Mouse (Mus musculus) neural tube, embryonic 12.5 days (tissue): ENCODE data around the gene Tcte2. TPM values are rescaled to one million over a fixed set of nuclear protein-coding genes. Genes with fewer than 3 reads are reported as not detected.
A peak's percentile ranks its signal among the peaks of the same experiment; 100 is the strongest.

Experiments
- ATAC-seq: fragments of 200-750 bp; cut with Nextera tagmentation; 2 replicates; pipeline ENCODE4 v1.8.0; 2017; ENCODE audit warnings: low read depth, mild to moderate bottlenecking, moderate TSS enrichment, moderate library complexity; ENCODE audit not compliant: low FRiP score
- H3K27ac ChIP-seq: fragments of 300-500 bp; sonication (generic); 2 replicates; pipeline ENCODE4 v1.5.1; 2016
- H3K27me3 ChIP-seq: fragments of 300-500 bp; sonication (generic); replicated peaks from 2 replicates; pipeline ENCODE4 v1.6.1; 2016; ENCODE audit warnings: mild to moderate bottlenecking
- H3K36me3 ChIP-seq: fragments of 300-500 bp; sonication (generic); 2 replicates; pipeline ENCODE4 v1.6.1; 2016; ENCODE audit warnings: mild to moderate bottlenecking
- H3K4me1 ChIP-seq: fragments of 300-500 bp; sonication (generic); 2 replicates; pipeline ENCODE4 v1.6.1; 2016
- H3K4me2 ChIP-seq: fragments of 300-500 bp; sonication (generic); replicated peaks from 2 replicates; pipeline ENCODE4 v1.6.1; 2016; ENCODE audit warnings: mild to moderate bottlenecking
- H3K4me3 ChIP-seq: fragments of 300-500 bp; sonication (generic); 2 replicates; pipeline ENCODE4 v1.5.1; 2016
- H3K9ac ChIP-seq: fragments of 300-500 bp; sonication (generic); 2 replicates; pipeline ENCODE4 v1.6.1; 2016; ENCODE audit warnings: mild to moderate bottlenecking
- H3K9me3 ChIP-seq: fragments of 300-500 bp; sonication (generic); 2 replicates; pipeline ENCODE4 v1.6.1; 2016; ENCODE audit warnings: mild to moderate bottlenecking
- WGBS: fragments of 180-500 bp; shearing (Covaris S2); methylation state at CpG from one replicate; pipeline ENCODE4 v1.1.7; 2016; 5-methylcytosine and 5-hydroxymethylcytosine counted together
- polyA plus RNA-seq: library from polyadenylated mRNA; unstranded; fragments of >200 nt; fragmentation: Nextera tagmentation; extraction: Ambion mirVana; gene quantifications from 2 replicates; pipeline ENCODE4 v1.2.1, GENCODE M21; 2016

Gene Tcte2
- polyA plus RNA-seq, 1 experiment from 2014 or later: 12.7 TPM

DNA sequence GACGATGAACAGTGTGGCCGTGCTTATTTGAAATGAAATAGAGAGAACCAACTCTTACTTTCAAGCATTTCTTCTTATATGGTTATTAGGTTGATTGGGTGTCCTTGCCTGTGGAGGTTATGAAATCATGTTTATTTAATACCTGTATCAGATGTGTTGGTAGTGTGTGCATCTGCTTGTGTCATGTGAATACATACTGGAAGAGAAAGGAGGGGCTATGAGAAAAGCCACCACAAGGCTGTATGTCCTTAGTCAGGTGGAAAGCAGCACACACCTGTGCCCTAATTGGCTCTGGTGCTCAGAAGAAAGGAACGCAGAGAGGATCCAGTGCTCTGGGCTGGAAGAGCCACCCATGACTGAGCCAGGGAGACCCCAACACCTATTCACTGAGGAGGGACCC, 49.1 kb downstream of the Tcte2 start:
- whole genome bisulfite sequencing: 96% methylated on average over 3 of the region's 3 CpGs
- H3K4me1 ChIP-seq: no peaks in the 10 kb centered on the region
- no peaks in the 10 kb centered on the region for H3K9me3 ChIP-seq
- H3K27ac ChIP-seq: no peak overlapping the region
- H3K36me3 ChIP-seq: no peaks in the 10 kb centered on the region
- H3K4me3 ChIP-seq: no peak overlapping the region
- no peaks in the 10 kb centered on the region for H3K27me3 ChIP-seq
- H3K9ac ChIP-seq: no peak overlapping the region
- no peak for ATAC-seq
- H3K4me2 ChIP-seq: no peak overlapping the region

DNA sequence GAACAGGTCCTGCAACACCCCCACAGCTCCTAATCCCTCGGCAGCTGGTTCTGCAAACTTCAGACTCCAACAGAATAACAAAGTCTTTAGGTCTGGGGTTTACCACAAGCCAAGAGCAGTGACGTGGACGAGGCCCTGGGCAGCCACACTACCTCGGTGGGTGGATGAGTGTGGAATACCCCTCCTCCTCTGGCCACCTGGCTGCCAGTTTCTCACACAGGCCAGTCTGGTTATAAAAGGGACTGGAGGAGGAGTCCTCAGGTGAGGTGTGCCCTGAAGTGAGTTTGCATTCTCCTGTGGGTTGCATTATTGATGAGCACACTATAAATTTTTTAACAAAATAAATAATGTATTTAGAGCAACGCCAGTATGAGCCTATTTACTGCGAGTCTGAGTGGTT, 49.5 kb downstream of the Tcte2 start:
- no peaks in the 10 kb centered on the region for H3K36me3 ChIP-seq
- no peaks in the 10 kb centered on the region for H3K27me3 ChIP-seq
- WGBS: 81% methylated on average over 6 of the region's 6 CpGs
- H3K4me1 ChIP-seq: no peaks in the 10 kb centered on the region
- H3K4me3 ChIP-seq: no peak overlapping the region
- no peak overlapping the region for H3K27ac ChIP-seq
- ATAC-seq: no peak
- H3K9me3 ChIP-seq: no peaks in the 10 kb centered on the region
- H3K4me2 ChIP-seq: no peak overlapping the region
- H3K9ac ChIP-seq: no peak overlapping the region

DNA sequence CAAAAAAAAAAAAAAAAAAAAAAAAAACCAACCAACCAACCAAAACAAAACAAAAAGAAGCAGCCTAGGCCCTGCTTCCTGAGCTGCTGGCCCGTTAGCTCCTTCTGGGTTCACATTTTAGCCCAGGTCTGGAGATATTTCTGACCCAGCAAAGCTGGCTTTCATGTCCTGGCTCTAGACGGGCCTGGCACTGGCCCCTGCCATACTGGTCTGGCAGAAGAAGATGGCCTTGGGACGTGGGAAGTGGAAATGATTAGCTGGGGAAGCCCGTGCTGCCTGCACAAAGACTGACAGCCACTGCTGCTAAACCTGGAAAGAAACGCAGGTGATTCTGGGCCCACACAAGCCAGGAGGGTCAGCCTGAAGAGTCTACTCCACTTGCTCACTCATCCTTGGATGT, 50.5 kb downstream of the Tcte2 start:
- no peak overlapping the region for H3K27ac ChIP-seq
- WGBS: 86% methylated on average over 5 of the region's 5 CpGs
- no peak overlapping the region for H3K4me3 ChIP-seq
- H3K27me3 ChIP-seq: no peaks in the 10 kb centered on the region
- H3K4me2 ChIP-seq: no peak overlapping the region
- H3K4me1 ChIP-seq: no peaks in the 10 kb centered on the region
- ATAC-seq: no peak
- H3K36me3 ChIP-seq: no peaks in the 10 kb centered on the region
- no peaks in the 10 kb centered on the region for H3K9me3 ChIP-seq
- no peak overlapping the region for H3K9ac ChIP-seq

DNA sequence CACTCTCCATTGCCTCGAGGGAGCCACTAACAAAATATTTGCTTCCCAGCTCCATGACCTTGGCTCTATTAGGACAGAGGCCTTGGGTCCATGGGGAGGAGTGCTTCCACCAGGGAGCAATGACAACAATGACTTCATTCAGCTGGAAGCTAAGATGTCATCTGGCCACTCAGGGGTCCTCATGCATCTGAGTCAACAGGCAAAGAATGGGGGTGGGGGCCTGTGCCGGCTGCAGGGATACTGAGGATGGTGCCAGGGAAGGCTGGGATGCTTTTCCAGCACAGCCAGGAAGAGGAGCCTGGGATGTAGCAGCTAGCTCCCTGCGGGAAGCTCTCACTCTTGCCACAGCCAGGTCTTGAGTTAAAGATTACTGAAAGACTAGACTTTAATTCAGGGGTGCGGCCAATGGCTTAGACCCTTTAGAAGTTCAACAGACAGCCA, 56.1 kb downstream of the Tcte2 start:
- Histone ChIP-seq H3K4me1 (peaks cover 10% of the 10 kb centered on the region; the same call in 1 of the 2 replicates), H3K36me3 (no peaks in the 10 kb centered on the region), H3K9me3 (no peaks in the 10 kb centered on the region), H3K27ac (no peak overlapping the region), H3K9ac (no peak overlapping the region), H3K4me3 (no peak overlapping the region), H3K4me2 (no peak overlapping the region), H3K27me3 (no peaks in the 10 kb centered on the region)
- no peak for ATAC-seq
- 29% methylated on average over 4 of the region's 4 CpGs for WGBS

DNA sequence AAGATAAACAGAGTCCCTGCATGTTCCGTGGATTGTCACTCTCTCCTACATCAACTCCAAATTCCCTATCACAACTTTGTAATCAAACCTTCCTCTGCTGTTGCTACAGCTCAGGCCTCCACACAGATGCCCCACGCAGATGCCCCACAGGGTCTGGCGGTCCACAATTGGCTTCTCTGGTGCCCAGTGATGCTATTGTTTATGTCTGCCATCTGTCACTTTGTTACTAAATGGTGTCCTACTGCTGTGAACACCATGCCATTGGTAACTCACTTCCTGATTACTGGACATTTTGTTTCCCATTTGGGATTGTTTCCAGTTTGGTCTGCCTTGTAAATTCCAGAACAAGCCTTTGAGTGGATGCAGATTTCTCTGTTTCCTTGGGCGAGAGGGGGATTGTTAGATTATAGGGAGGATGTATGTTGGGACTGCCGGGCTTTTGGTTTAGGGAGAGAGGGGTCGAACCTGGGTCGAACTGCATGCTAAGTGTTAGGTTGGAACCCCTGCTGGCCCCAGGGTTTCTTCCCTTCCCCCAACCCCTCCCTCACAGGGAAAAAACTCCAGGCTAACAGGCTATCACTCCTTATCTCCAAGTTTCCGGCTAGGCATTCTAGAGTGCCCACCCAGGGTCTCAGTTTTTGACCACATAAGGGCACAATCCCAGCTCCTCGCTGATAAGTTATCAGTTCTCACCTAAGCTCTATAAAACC, 57.9 kb downstream of the Tcte2 start:
- 51% methylated on average over 9 of the region's 9 CpGs for WGBS
- ATAC-seq: no peak
- no peaks in the 10 kb centered on the region for H3K9me3 ChIP-seq
- no peak overlapping the region for H3K9ac ChIP-seq
- H3K27ac ChIP-seq: no peak overlapping the region
- no peaks in the 10 kb centered on the region for H3K27me3 ChIP-seq
- H3K4me3 ChIP-seq: no peak overlapping the region
- no peak overlapping the region for H3K4me2 ChIP-seq
- H3K4me1 ChIP-seq: peaks cover 20% of the 10 kb centered on the region
- no peaks in the 10 kb centered on the region for H3K36me3 ChIP-seq

DNA sequence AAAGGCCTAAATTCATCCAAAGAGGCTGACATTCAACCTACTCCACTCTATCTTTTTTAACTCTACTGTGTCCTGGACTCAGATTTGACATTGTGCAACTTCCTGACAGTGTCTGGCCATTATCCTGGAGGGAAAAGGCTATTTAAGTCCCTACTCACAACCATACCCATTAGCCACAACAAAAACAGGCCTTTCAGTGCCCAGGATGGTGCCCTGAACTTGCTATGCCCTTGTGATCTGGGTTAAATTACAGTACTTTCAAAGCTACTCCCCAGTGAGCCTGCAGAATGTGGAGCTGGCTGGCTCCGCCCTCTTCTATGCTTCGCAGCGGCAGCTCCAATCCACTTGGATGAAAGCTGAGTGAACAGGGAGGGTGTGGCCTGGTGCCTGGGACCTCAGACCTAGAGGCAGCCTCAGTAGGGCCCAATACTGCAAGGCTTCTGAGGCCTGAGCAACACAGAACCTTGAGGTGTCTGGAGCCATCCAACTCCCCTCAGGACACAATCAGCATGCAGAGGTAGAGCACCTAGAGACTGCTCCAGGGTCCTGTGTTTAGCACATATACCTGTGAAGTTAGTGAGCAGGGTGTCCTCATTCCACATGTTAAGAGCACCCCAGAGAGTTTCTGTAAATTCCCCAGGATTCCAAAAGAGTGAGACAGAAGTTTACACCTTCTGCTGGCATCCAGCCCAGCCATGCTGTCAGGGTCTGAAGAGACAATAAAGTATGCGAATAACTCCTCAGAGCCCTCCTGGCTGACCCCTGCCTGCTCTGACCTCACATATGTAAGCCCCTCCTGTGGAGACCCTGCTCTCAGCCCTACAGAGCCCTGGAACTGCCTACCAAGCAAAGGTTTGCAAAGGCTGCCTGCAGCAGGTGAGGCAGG, 61.3 kb downstream of the Tcte2 start:
- Histone ChIP-seq H3K4me3 (no peak overlapping the region), H3K27me3 (no peaks in the 10 kb centered on the region), H3K4me2 (no peak overlapping the region), H3K36me3 (no peaks in the 10 kb centered on the region), H3K9ac (no peak overlapping the region), H3K4me1 (peaks cover 16% of the 10 kb centered on the region), H3K27ac (peak overlapping the region; percentile 42; the same call in 1 of the 2 replicates), H3K9me3 (no peaks in the 10 kb centered on the region)
- ATAC-seq: peak; percentile 68
- WGBS: 6% methylated on average over 4 of the region's 4 CpGs

DNA sequence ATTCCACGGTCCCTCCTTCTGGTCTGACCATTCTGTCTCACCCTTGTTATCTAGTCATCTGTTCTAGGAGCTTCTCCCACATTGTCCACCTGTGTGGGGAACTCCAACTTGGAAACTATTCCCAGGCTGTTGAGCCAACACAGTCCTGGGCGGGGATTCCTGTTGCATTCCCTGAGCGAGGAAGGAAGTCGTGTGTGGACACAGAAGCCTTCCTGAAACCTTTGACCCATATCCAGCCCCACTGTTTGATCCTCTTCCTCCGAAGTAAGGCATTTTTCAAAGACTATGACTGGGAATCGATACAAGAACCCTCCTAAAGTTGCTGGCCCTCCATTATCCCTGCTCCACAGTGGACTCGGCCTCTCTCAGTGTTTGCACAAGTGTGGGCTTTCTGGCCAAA, 61.9 kb downstream of the Tcte2 start:
- Histone ChIP-seq H3K4me2 (no peak overlapping the region), H3K36me3 (no peaks in the 10 kb centered on the region), H3K4me1 (peaks cover 16% of the 10 kb centered on the region), H3K27ac (peak overlapping the region; percentile 12; the same call in 1 of the 2 replicates), H3K9ac (no peak overlapping the region), H3K27me3 (no peaks in the 10 kb centered on the region), H3K9me3 (no peaks in the 10 kb centered on the region), H3K4me3 (no peak overlapping the region)
- 51% methylated on average over 7 of the region's 7 CpGs for WGBS
- ATAC-seq: 0 out of 2 replicates have a peak, but pooled peaks have one; percentile 13

DNA sequence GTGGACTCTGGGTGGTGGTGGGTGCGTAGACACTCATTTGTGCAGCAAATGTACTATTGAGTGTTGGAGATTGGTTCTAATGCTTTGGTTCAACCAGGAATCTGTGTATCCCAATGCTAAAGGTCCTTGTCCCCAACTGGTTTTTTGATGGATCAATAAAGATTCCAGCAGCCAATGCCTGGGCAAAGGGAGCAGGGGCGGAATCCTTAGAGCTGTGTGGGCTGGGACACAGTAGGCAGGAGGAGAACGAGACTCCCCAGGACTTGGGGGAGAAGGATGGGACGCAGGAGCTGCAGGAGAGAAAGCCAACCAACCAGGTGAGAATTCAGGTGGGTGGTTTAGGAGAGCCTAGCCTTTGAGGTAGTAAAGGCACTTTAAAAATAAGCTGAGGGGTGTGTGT, 63.4 kb downstream of the Tcte2 start:
- WGBS: 89% methylated on average over 4 of the region's 4 CpGs
- no peak for ATAC-seq
- no peaks in the 10 kb centered on the region for H3K36me3 ChIP-seq
- H3K9me3 ChIP-seq: no peaks in the 10 kb centered on the region
- peaks cover 13% of the 10 kb centered on the region for H3K4me1 ChIP-seq
- H3K9ac ChIP-seq: no peak overlapping the region
- no peaks in the 10 kb centered on the region for H3K27me3 ChIP-seq
- H3K27ac ChIP-seq: no peak overlapping the region
- H3K4me3 ChIP-seq: no peak overlapping the region
- H3K4me2 ChIP-seq: no peak overlapping the region

DNA sequence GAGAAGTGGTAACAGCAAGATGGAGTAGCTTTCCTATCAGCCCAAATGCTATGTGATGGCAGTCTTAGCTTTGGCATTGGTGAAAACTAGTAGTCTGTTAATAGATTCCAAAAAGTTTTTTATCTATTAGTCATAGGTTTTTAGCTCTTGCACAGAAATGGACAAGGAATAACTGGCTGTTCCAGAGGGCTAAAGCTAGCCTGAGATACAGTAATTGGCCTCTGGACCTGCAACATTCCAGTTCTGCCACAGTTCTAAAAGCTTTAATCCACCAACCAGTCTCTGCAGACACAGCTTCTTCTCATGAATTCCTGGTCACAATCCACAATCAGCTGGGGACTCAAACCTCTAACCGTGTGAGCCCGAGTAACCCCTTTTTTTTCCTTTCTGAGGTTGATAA, 64.0 kb downstream of the Tcte2 start:
- Histone ChIP-seq H3K4me2 (no peak overlapping the region), H3K36me3 (no peaks in the 10 kb centered on the region)
- no peak for ATAC-seq

DNA sequence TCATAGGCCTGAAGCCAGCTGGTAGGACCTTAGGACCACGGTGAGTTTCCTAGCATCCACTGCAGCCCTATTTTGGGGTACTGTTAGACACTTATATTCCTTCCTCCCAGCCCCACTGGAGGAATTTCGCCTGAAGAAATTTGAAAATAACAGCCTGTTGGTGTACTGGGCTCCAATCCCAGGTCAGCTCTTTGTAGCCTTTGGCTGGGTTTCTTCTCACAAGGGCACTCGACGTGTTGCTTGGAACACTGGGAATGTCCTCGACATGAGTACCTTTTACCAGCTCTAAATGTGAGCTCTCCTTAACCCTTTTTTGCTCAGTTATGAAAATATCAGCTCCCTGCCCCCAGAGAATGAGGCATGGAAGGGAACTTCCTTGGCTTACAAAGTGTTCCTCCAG, 65.7 kb downstream of the Tcte2 start:
- H3K27me3 ChIP-seq: no peaks in the 10 kb centered on the region
- no peak for ATAC-seq
- WGBS: 87% methylated on average over 5 of the region's 5 CpGs
- no peaks in the 10 kb centered on the region for H3K36me3 ChIP-seq
- peaks cover 13% of the 10 kb centered on the region for H3K4me1 ChIP-seq
- H3K4me2 ChIP-seq: no peak overlapping the region
- H3K9ac ChIP-seq: no peak overlapping the region
- no peaks in the 10 kb centered on the region for H3K9me3 ChIP-seq
- no peak overlapping the region for H3K4me3 ChIP-seq
- H3K27ac ChIP-seq: no peak overlapping the region

More for the DNA sequence above, 64.0 kb downstream of the Tcte2 start:
- Histone ChIP-seq H3K27ac (no peak overlapping the region), H3K4me3 (no peak overlapping the region), H3K27me3 (no peaks in the 10 kb centered on the region), H3K4me1 (peaks cover 13% of the 10 kb centered on the region), H3K9ac (no peak overlapping the region), H3K9me3 (no peaks in the 10 kb centered on the region)
- WGBS: 86% methylated on average over 2 of the region's 2 CpGs

DNA sequence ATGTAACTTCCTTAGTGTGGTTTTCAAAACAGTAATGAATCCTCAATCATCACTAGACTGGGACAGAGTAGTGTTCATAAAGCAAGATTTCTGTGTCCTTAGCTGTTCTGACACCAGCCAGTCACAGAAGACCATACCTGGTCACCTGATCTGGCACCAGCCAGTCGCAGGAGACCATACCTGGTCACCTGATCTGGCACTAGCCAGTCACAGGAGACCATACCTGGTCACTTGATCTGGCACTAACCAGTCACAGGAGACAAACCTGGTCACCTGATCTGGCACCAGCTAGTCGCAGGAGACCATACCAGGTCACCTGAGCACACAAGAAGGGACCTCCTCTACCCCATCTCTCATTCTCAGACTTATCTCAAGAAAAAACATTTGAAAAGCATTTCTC, 66.4 kb downstream of the Tcte2 start:
- no peak for ATAC-seq
- H3K4me1 ChIP-seq: peaks cover 7% of the 10 kb centered on the region
- no peaks in the 10 kb centered on the region for H3K36me3 ChIP-seq
- H3K9me3 ChIP-seq: no peaks in the 10 kb centered on the region
- no peak overlapping the region for H3K27ac ChIP-seq
- H3K4me3 ChIP-seq: no peak overlapping the region
- 96% methylated on average over 2 of the region's 2 CpGs for WGBS
- H3K9ac ChIP-seq: no peak overlapping the region
- H3K4me2 ChIP-seq: no peak overlapping the region
- H3K27me3 ChIP-seq: no peaks in the 10 kb centered on the region

DNA sequence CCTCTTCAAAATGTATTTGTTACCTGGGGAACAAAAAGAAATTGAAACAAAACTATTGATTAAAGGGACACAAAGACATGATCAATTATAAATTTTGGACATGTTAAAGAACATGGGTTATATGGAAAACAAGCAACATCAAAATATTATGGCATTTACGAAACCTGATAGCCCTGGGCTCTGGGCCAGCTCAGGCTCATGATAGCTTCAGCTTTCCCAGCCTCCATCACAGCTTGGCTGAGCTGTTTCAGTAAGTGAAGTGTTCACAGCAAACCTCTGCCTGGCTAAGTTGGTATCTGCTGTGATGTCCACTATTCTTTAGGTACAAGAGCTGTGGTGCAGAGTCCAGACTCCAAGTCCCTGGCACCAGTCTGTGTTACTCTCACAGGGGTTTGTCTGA, 67.4 kb downstream of the Tcte2 start:
- no peak overlapping the region for H3K9ac ChIP-seq
- no peaks in the 10 kb centered on the region for H3K4me1 ChIP-seq
- WGBS: 100% methylated on average over 1 of the region's 1 CpGs
- no peak overlapping the region for H3K27ac ChIP-seq
- no peaks in the 10 kb centered on the region for H3K9me3 ChIP-seq
- no peak overlapping the region for H3K4me3 ChIP-seq
- ATAC-seq: no peak
- no peaks in the 10 kb centered on the region for H3K27me3 ChIP-seq
- no peak overlapping the region for H3K4me2 ChIP-seq
- no peaks in the 10 kb centered on the region for H3K36me3 ChIP-seq
